Mouse (Mus musculus): ENCODE results near the gene Iffo2.
A peak's percentile ranks its signal among the peaks of the same experiment; 100 is the strongest.

Gene Iffo2

GRCm38 (mm10) chr4:139532081-139532480, 1.7 kb downstream of the Iffo2 start:
- DNase-seq (ENCODE audit: low spot score) = no peak

- peak; percentile 65 for DNase-seq (ENCODE audit: low spot score)
Observed at GRCm38 (mm10) chr4:139535127-139535695, 4.9 kb downstream of the Iffo2 start.

- DNase-seq (ENCODE audit: low spot score) = no peak
Observed at GRCm38 (mm10) chr4:139535719-139536118, 5.4 kb downstream of the Iffo2 start.

- DNase-seq (ENCODE audit: low spot score) = no peak
Observed at GRCm38 (mm10) chr4:139536706-139537105, 6.4 kb downstream of the Iffo2 start.

GRCm38 (mm10) chr4:139540784-139541183, 10.4 kb downstream of the Iffo2 start:
- DNase-seq (ENCODE audit: low spot score) = no peak

GRCm38 (mm10) chr4:139545791-139546190, 15.4 kb downstream of the Iffo2 start:
- DNase-seq (ENCODE audit: low spot score) = peak; percentile 9

GRCm38 (mm10) chr4:139549448-139549847, 19.1 kb downstream of the Iffo2 start:
- no peak for DNase-seq (ENCODE audit: low spot score)

GRCm38 (mm10) chr4:139555235-139555634, 24.9 kb downstream of the Iffo2 start:
- DNase-seq (ENCODE audit: low spot score) = no peak

- DNase-seq (ENCODE audit: low spot score) = peak; percentile 39
Observed at GRCm38 (mm10) chr4:139555951-139556350, 25.6 kb downstream of the Iffo2 start.

GRCm38 (mm10) chr4:139568361-139568760, 38.0 kb downstream of the Iffo2 start:
- DNase-seq (ENCODE audit: low spot score) = no peak

GRCm38 (mm10) chr4:139570756-139571155, 40.4 kb downstream of the Iffo2 start:
- no peak for DNase-seq (ENCODE audit: low spot score)

- no peak for DNase-seq (ENCODE audit: low spot score)
Observed at GRCm38 (mm10) chr4:139572928-139573512, 42.7 kb downstream of the Iffo2 start.

GRCm38 (mm10) chr4:139574156-139574798, 43.9 kb downstream of the Iffo2 start:
- peak; percentile 100 for DNase-seq (ENCODE audit: low spot score)

GRCm38 (mm10) chr4:139574799-139575672, 44.7 kb downstream of the Iffo2 start:
- DNase-seq (ENCODE audit: low spot score) = peak; percentile 62

- no peak for DNase-seq (ENCODE audit: low spot score)
Observed at GRCm38 (mm10) chr4:139575673-139576003, 45.3 kb downstream of the Iffo2 start.

- no peak for DNase-seq (ENCODE audit: low spot score)
Observed at GRCm38 (mm10) chr4:139576251-139576880, 46.0 kb downstream of the Iffo2 start.

GRCm38 (mm10) chr4:139577006-139577405, 46.7 kb downstream of the Iffo2 start:
- DNase-seq (ENCODE audit: low spot score) = no peak

- no peak for DNase-seq (ENCODE audit: low spot score)
Observed at GRCm38 (mm10) chr4:139578389-139578788, 48.0 kb downstream of the Iffo2 start.

- no peak for DNase-seq (ENCODE audit: low spot score)
Observed at GRCm38 (mm10) chr4:139579003-139579402, 48.7 kb downstream of the Iffo2 start.

GRCm38 (mm10) chr4:139579466-139579865, 49.1 kb downstream of the Iffo2 start:
- DNase-seq (ENCODE audit: low spot score) = no peak

GRCm38 (mm10) chr4:139580663-139581336, 50.5 kb downstream of the Iffo2 start:
- DNase-seq (ENCODE audit: low spot score) = peak; percentile 68

All from embryo, embryonic 10 days (tissue).